Mouse (Mus musculus) neural tube, embryonic 14.5 days (tissue): Measurements from ENCODE around the gene Ttc41. TPM values are rescaled to one million over a fixed set of nuclear protein-coding genes. Genes with fewer than 3 reads are reported as not detected.

ENCODE experiments used
- ATAC-seq: fragments of 200-750 bp; cut with Nextera tagmentation; 2 replicates; pipeline ENCODE4 v1.8.0; 2017; ENCODE audit warnings: low read depth, mild to moderate bottlenecking, moderate TSS enrichment, moderate library complexity
- H3K27ac ChIP-seq: fragments of 300-500 bp; sonication (generic); 2 replicates; pipeline ENCODE4 v1.5.1; 2014; ENCODE audit warnings: low read depth, mild to moderate bottlenecking, control low read depth, low read length, moderate library complexity, mixed read lengths
- H3K27me3 ChIP-seq: fragments of 300-500 bp; sonication (generic); 2 replicates; pipeline ENCODE4 v1.6.1; 2014; ENCODE audit warnings: low read length; ENCODE audit not compliant: control insufficient read depth, insufficient read depth
- H3K36me3 ChIP-seq: fragments of 300-500 bp; sonication (generic); 2 replicates; pipeline ENCODE4 v1.6.1; 2014; ENCODE audit warnings: low read length, mixed read lengths; ENCODE audit not compliant: control insufficient read depth, insufficient read depth
- H3K4me1 ChIP-seq: fragments of 300-500 bp; sonication (generic); 2 replicates; pipeline ENCODE4 v1.6.1; 2014; ENCODE audit warnings: low read length; ENCODE audit not compliant: control insufficient read depth, insufficient read depth
- H3K4me2 ChIP-seq: fragments of 300-500 bp; sonication (generic); 2 replicates; pipeline ENCODE4 v1.6.1; 2014; ENCODE audit warnings: mild to moderate bottlenecking, low read depth, low read length, control low read depth
- H3K4me3 ChIP-seq: fragments of 300-500 bp; sonication (generic); 2 replicates; pipeline ENCODE4 v1.5.1; 2014; ENCODE audit warnings: low read depth, low read length, control low read depth, mixed read lengths
- H3K9ac ChIP-seq: fragments of 300-500 bp; sonication (generic); replicated peaks from 2 replicates; pipeline ENCODE4 v1.6.1; 2014; ENCODE audit warnings: low read depth, mild to moderate bottlenecking, control low read depth, low read length, mixed read lengths
- H3K9me3 ChIP-seq: fragments of 300-500 bp; sonication (generic); 2 replicates; pipeline ENCODE4 v1.6.1; 2016; ENCODE audit warnings: low read length; ENCODE audit not compliant: control insufficient read depth
- WGBS: fragments of 180-500 bp; shearing (Covaris S2); extraction: QIAGEN DNeasy Blood & Tissue Kit; methylation state at CpG from one replicate; pipeline ENCODE4 v1.1.7; 2014; 5-methylcytosine and 5-hydroxymethylcytosine counted together
- polyA plus RNA-seq: library from polyadenylated mRNA; unstranded; fragments of >200 nt; fragmentation: Nextera tagmentation; extraction: Ambion mirVana; gene quantifications from 2 replicates; pipeline ENCODE4 v1.2.1, GENCODE M21; 2014

The Ttc41 gene
- polyA plus RNA-seq, 1 experiment from 2014 or later: 2.0 TPM

- 72% methylated on average over 2 of the region's 2 CpGs for WGBS
Measured at GRCm38 (mm10) chr10:86785396-86785795, 79.8 kb downstream of the Ttc41 start.

GRCm38 (mm10) chr10:86786083-86786482 is 80.5 kb downstream of the Ttc41 start:
- no peak for ATAC-seq
- Histone ChIP-seq H3K4me1 (no peaks in the 10 kb centered on the region), H3K4me3 (no peak overlapping the region), H3K9ac (no peak overlapping the region), H3K4me2 (no peak overlapping the region), H3K9me3 (no peaks in the 10 kb centered on the region), H3K36me3 (no peaks in the 10 kb centered on the region), H3K27me3 (no peaks in the 10 kb centered on the region), H3K27ac (no peak overlapping the region)
- 95% methylated on average over 5 of the region's 5 CpGs for WGBS

More at GRCm38 (mm10) chr10:86785396-86785795, 79.8 kb downstream of the Ttc41 start:
- Histone ChIP-seq H3K4me3 (no peak overlapping the region), H3K4me2 (no peak overlapping the region), H3K9ac (no peak overlapping the region), H3K4me1 (no peaks in the 10 kb centered on the region), H3K9me3 (no peaks in the 10 kb centered on the region), H3K27ac (no peak overlapping the region), H3K36me3 (no peaks in the 10 kb centered on the region), H3K27me3 (no peaks in the 10 kb centered on the region)
- ATAC-seq: no peak

GRCm38 (mm10) chr10:86788193-86788592 is 82.6 kb downstream of the Ttc41 start:
- H3K4me3 ChIP-seq: no peak overlapping the region
- H3K9me3 ChIP-seq: no peaks in the 10 kb centered on the region
- no peak overlapping the region for H3K4me2 ChIP-seq
- H3K36me3 ChIP-seq: no peaks in the 10 kb centered on the region
- H3K9ac ChIP-seq: no peak overlapping the region
- no peak for ATAC-seq
- H3K4me1 ChIP-seq: no peaks in the 10 kb centered on the region
- WGBS: 47% methylated on average over 5 of the region's 5 CpGs
- no peaks in the 10 kb centered on the region for H3K27me3 ChIP-seq
- no peak overlapping the region for H3K27ac ChIP-seq

GRCm38 (mm10) chr10:86789146-86789672 is 83.6 kb downstream of the Ttc41 start:
- H3K36me3 ChIP-seq: no peaks in the 10 kb centered on the region
- no peaks in the 10 kb centered on the region for H3K27me3 ChIP-seq
- H3K9me3 ChIP-seq: no peaks in the 10 kb centered on the region

GRCm38 (mm10) chr10:86791507-86792184 is 86.0 kb downstream of the Ttc41 start:
- WGBS: 73% methylated on average over 7 of the region's 7 CpGs
- Histone ChIP-seq H3K4me3 (no peak overlapping the region), H3K4me2 (no peak overlapping the region), H3K27me3 (no peaks in the 10 kb centered on the region), H3K9ac (no peak overlapping the region), H3K27ac (no peak overlapping the region), H3K4me1 (no peaks in the 10 kb centered on the region), H3K9me3 (no peaks in the 10 kb centered on the region), H3K36me3 (no peaks in the 10 kb centered on the region)
- no peak for ATAC-seq

More at GRCm38 (mm10) chr10:86789146-86789672, 83.6 kb downstream of the Ttc41 start:
- no peak overlapping the region for H3K4me2 ChIP-seq
- 64% methylated on average over 7 of the region's 7 CpGs for WGBS
- H3K27ac ChIP-seq: no peak overlapping the region
- H3K9ac ChIP-seq: no peak overlapping the region
- no peak for ATAC-seq
- H3K4me3 ChIP-seq: no peak overlapping the region
- no peaks in the 10 kb centered on the region for H3K4me1 ChIP-seq

GRCm38 (mm10) chr10:86793509-86793951 is 87.9 kb downstream of the Ttc41 start:
- no peaks in the 10 kb centered on the region for H3K27me3 ChIP-seq
- H3K27ac ChIP-seq: no peak overlapping the region
- no peaks in the 10 kb centered on the region for H3K36me3 ChIP-seq
- no peak for ATAC-seq
- WGBS: 63% methylated on average over 2 of the region's 2 CpGs
- no peaks in the 10 kb centered on the region for H3K9me3 ChIP-seq
- no peak overlapping the region for H3K9ac ChIP-seq
- H3K4me2 ChIP-seq: no peak overlapping the region
- no peak overlapping the region for H3K4me3 ChIP-seq
- no peaks in the 10 kb centered on the region for H3K4me1 ChIP-seq

- H3K27me3 ChIP-seq: no peaks in the 10 kb centered on the region
- no peaks in the 10 kb centered on the region for H3K36me3 ChIP-seq
- no peak for ATAC-seq
- no peak overlapping the region for H3K27ac ChIP-seq
- no peaks in the 10 kb centered on the region for H3K4me1 ChIP-seq
- no peak overlapping the region for H3K4me2 ChIP-seq
- no peak overlapping the region for H3K9ac ChIP-seq
- no peaks in the 10 kb centered on the region for H3K9me3 ChIP-seq
- H3K4me3 ChIP-seq: no peak overlapping the region
- WGBS: 90% methylated on average over 4 of the region's 4 CpGs
Measured at GRCm38 (mm10) chr10:86794196-86794595, 88.6 kb downstream of the Ttc41 start.

- Histone ChIP-seq H3K9ac (no peak overlapping the region), H3K9me3 (no peaks in the 10 kb centered on the region), H3K27me3 (no peaks in the 10 kb centered on the region), H3K4me2 (no peak overlapping the region), H3K4me3 (no peak overlapping the region), H3K36me3 (no peaks in the 10 kb centered on the region), H3K4me1 (no peaks in the 10 kb centered on the region), H3K27ac (no peak overlapping the region)
- no peak for ATAC-seq
- WGBS: 93% methylated on average over 9 of the region's 9 CpGs
Measured at GRCm38 (mm10) chr10:86794794-86795535, 89.4 kb downstream of the Ttc41 start.
